Mouse (Mus musculus) cerebellum, adult 9-11 months (tissue): ENCODE results near the gene Prkce.

Experiments
- DNase-seq: peaks from one replicate; pipeline ENCODE4 v3.0.0; 2022

Prkce gene

GRCm38 (mm10) chr17:86338328-86338727 is 170.7 kb downstream of the Prkce start:
- no peak for DNase-seq

- DNase-seq = peak; percentile 70
Observed at GRCm38 (mm10) chr17:86344032-86344431, 176.4 kb downstream of the Prkce start.

GRCm38 (mm10) chr17:86345234-86346005 is 177.8 kb downstream of the Prkce start:
- peak; percentile 79 for DNase-seq

GRCm38 (mm10) chr17:86350236-86350635 is 182.7 kb downstream of the Prkce start:
- DNase-seq = peak; percentile 84

GRCm38 (mm10) chr17:86350791-86351261 is 183.2 kb downstream of the Prkce start:
- peak; percentile 87 for DNase-seq

- DNase-seq = no peak
Observed at GRCm38 (mm10) chr17:86351282-86351681, 183.7 kb downstream of the Prkce start.

- DNase-seq = peak; percentile 73
Observed at GRCm38 (mm10) chr17:86352247-86353037, 184.9 kb downstream of the Prkce start.

GRCm38 (mm10) chr17:86353679-86354078 is 186.1 kb downstream of the Prkce start:
- peak; percentile 92 for DNase-seq

- no peak for DNase-seq
Observed at GRCm38 (mm10) chr17:86354101-86354500, 186.5 kb downstream of the Prkce start.

GRCm38 (mm10) chr17:86354896-86355295 is 187.3 kb downstream of the Prkce start:
- DNase-seq = no peak

- no peak for DNase-seq
Observed at GRCm38 (mm10) chr17:86355318-86355717, 187.7 kb downstream of the Prkce start.

- peak; percentile 65 for DNase-seq
Observed at GRCm38 (mm10) chr17:86355772-86356451, 188.3 kb downstream of the Prkce start.

GRCm38 (mm10) chr17:86358388-86358787 is 190.8 kb downstream of the Prkce start:
- DNase-seq = no peak

- peak; percentile 53 for DNase-seq
Observed at GRCm38 (mm10) chr17:86358847-86359246, 191.3 kb downstream of the Prkce start.

- DNase-seq = no peak
Observed at GRCm38 (mm10) chr17:86360849-86361248, 193.3 kb downstream of the Prkce start.

GRCm38 (mm10) chr17:86363356-86363755 is 195.8 kb downstream of the Prkce start:
- no peak for DNase-seq

GRCm38 (mm10) chr17:86364349-86365075 is 196.9 kb downstream of the Prkce start:
- DNase-seq = no peak

- DNase-seq = no peak
Observed at GRCm38 (mm10) chr17:86366919-86367318, 199.3 kb downstream of the Prkce start.

GRCm38 (mm10) chr17:86367676-86368075 is 200.1 kb downstream of the Prkce start:
- DNase-seq = no peak

- DNase-seq = no peak
Observed at GRCm38 (mm10) chr17:86370106-86370742, 202.6 kb downstream of the Prkce start.

- no peak for DNase-seq
Observed at GRCm38 (mm10) chr17:86371101-86371561, 203.5 kb downstream of the Prkce start.

- no peak for DNase-seq
Observed at GRCm38 (mm10) chr17:86376389-86376788, 208.8 kb downstream of the Prkce start.
